Mouse (Mus musculus) G1E (cell line): Measurements from ENCODE around the gene Tinag. TPM values are rescaled to one million over a fixed set of nuclear protein-coding genes. Genes with fewer than 3 reads are reported as not detected.
"Not testable (repeated sequence)": the region's sequence is repeated elsewhere in the genome, so short reads cannot be mapped to it uniquely, and the experiment has no call there.

Experiments
- ATAC-seq: 2 replicates; pipeline ENCODE4 v1.8.0; 2016; ENCODE audit warnings: mild to moderate bottlenecking; ENCODE audit not compliant: insufficient number of reproducible peaks, poor library complexity, low FRiP score, severe bottlenecking; ENCODE audit errors: extremely low read depth
- DNase-seq: peaks from one replicate; pipeline ENCODE4 v3.0.0; 2012; ENCODE audit warnings: low spot score
- H3K27me3 ChIP-seq: 2 replicates; pipeline ENCODE4 v1.6.1; 2012; ENCODE audit warnings: mild to moderate bottlenecking, low read length, inconsistent platforms; ENCODE audit not compliant: insufficient read depth
- H3K36me3 ChIP-seq: replicated peaks from 2 replicates; pipeline ENCODE3; 2012; ENCODE audit warnings: mild to moderate bottlenecking, inconsistent platforms
- H3K4me1 ChIP-seq: 2 replicates; pipeline ENCODE4 v1.6.1; 2012; ENCODE audit warnings: low read depth, low read length, inconsistent platforms, mixed read lengths; ENCODE audit not compliant: insufficient read depth
- H3K4me3 ChIP-seq: 2 replicates; pipeline ENCODE4 v1.5.1; 2012; ENCODE audit warnings: low read depth, mild to moderate bottlenecking, inconsistent platforms, low read length, moderate library complexity, mixed read lengths
- H3K9me3 ChIP-seq: replicated peaks from 2 replicates; pipeline ENCODE4 v1.6.1; 2012; ENCODE audit warnings: inconsistent platforms
- CTCF ChIP-seq: IDR thresholded peaks from 2 replicates; pipeline ENCODE4 v1.5.1; 2012; ENCODE audit warnings: low read depth, low read length, inconsistent platforms, mixed read lengths
- GATA1 ChIP-seq: IDR thresholded peaks from 2 replicates; pipeline ENCODE4 v1.6.1; 2012; ENCODE audit warnings: borderline replicate concordance, low read length, inconsistent platforms, mixed read lengths
- GATA2 ChIP-seq: IDR thresholded peaks from 2 replicates; pipeline ENCODE4 v1.6.1; 2012; ENCODE audit warnings: low read depth, low read length, inconsistent platforms, borderline replicate concordance
- POLR2AphosphoS5 ChIP-seq: IDR thresholded peaks from 2 replicates; pipeline ENCODE4 v1.6.1; 2012; ENCODE audit warnings: low read depth, low read length, inconsistent platforms; ENCODE audit not compliant: insufficient replicate concordance
- TAL1 ChIP-seq: conservative IDR thresholded peaks from 2 replicates; pipeline ENCODE4 v1.6.1; 2012; ENCODE audit warnings: low read depth, low read length, inconsistent platforms, mixed read lengths
- polyA plus RNA-seq: library from polyadenylated mRNA; stranded (reverse); fragments of >175 nt; gene quantifications from 2 replicates; pipeline ENCODE4 v1.2.3, GENCODE M21; 2012
- total RNA-seq, 2 experiments: library from RNA; stranded (forward) in 1 of 2; stranded (reverse) in 1 of 2; fragments of 200-1000 nt in 1 of 2; fragments of >200 nt in 1 of 2; fragmentation: Nextera tagmentation in 1 of 2; gene quantifications; 2 replicates each; pipeline ENCODE4 v1.2.3; 2014 to 2017

Tinag gene
- total RNA-seq (2014; fragmentation: Nextera tagmentation) (not detected in 2 replicates), total RNA-seq (2017) (0.06 and 0.11 TPM in 2 replicates), polyA plus RNA-seq (not detected in 2 replicates)

GRCm38 (mm10) chr9:77045585-77045984 lies at the start of gene Tinag:
TSS of gene Tinag (minus strand) at chr9:77045794.
- Histone ChIP-seq H3K27me3 (no peaks in the 10 kb centered on the region), H3K9me3 (no peaks in the 10 kb centered on the region), H3K36me3 (no peaks in the 10 kb centered on the region), H3K4me3 (no peak within 1 kb of the TSS), H3K4me1 (no peaks in the 10 kb centered on the region)
- DNase-seq (no peak), ATAC-seq (no peak)
- no peak for TF ChIP-seq TAL1
- no peak for TF ChIP-seq POLR2AphosphoS5
- no peak for TF ChIP-seq GATA1
- TF ChIP-seq CTCF: no peak
- no peak for TF ChIP-seq GATA2

GRCm38 (mm10) chr9:77083221-77083620 lies 37.6 kb upstream of the Tinag start:
- ATAC-seq, H3K4me3 ChIP-seq, H3K4me1 ChIP-seq, DNase-seq, H3K27me3 ChIP-seq, H3K36me3 ChIP-seq: not testable (repeated sequence)
- peaks cover 14% of the 10 kb centered on the region for H3K9me3 ChIP-seq

GRCm38 (mm10) chr9:77071676-77072075 lies 26.1 kb upstream of the Tinag start:
- DNase-seq: no peak
- H3K27me3 ChIP-seq: no peaks in the 10 kb centered on the region
- TF ChIP-seq TAL1 (no peak), GATA2 (no peak), CTCF (no peak), GATA1 (no peak), POLR2AphosphoS5 (no peak)

GRCm38 (mm10) chr9:77056611-77057010 lies 11.0 kb upstream of the Tinag start:
- DNase-seq: no peak
- Histone ChIP-seq H3K36me3 (no peaks in the 10 kb centered on the region), H3K4me1 (no peaks in the 10 kb centered on the region), H3K27me3 (no peaks in the 10 kb centered on the region), H3K4me3 (no peak overlapping the region), H3K9me3 (0 out of 2 replicates have a peak, but pooled peaks cover 4% of the 10 kb centered on the region)
- TF ChIP-seq GATA2: no peak
- no peak for TF ChIP-seq POLR2AphosphoS5
- TF ChIP-seq CTCF: no peak
- TF ChIP-seq TAL1: no peak
- no peak for TF ChIP-seq GATA1
- no peak for ATAC-seq

More at GRCm38 (mm10) chr9:77071676-77072075, 26.1 kb upstream of the Tinag start:
- Histone ChIP-seq H3K4me1 (no peaks in the 10 kb centered on the region), H3K9me3 (peaks cover 3% of the 10 kb centered on the region), H3K4me3 (no peak overlapping the region), H3K36me3 (no peaks in the 10 kb centered on the region)
- ATAC-seq: no peak

DNA sequence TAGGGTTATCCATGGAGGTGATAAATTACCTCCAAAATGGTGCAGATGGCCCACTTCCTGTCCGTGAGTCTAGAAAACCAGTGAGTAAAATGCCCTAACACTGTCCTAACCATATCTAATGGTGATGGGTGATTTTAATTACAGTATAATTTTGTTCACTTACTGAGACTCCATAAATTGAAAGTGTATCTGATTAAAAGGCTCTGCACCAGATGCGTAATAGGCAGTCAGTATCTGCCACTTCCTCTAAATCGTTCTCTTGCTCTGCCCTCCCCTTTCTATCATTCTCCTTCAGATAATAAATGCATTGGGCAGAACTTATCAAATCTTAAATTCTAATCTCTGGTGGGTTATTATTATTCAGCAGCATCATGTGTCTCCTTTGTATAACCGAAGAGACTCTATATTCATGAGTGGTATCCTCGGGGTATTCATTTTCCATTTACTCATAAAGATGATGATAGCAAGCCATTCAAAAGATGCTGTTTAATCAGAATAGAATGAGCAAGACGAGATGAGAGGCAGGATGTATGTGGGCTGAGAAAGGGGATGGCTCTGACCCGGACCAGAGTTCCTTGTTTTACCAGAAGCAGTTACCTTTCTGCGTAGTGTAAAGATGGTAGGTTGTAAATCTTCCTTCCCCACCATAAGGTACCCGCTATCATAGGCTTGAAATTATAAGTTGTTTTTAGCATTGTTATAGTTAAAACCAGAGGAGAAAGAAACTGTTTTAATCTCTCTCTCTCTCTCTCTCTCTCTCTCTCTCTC lies 9.0 kb upstream of the Tinag start:
- no peaks in the 10 kb centered on the region for H3K36me3 ChIP-seq
- DNase-seq: no peak
- 0 out of 2 replicates have a peak, but pooled peaks cover 3% of the 10 kb centered on the region for H3K9me3 ChIP-seq
- no peak for TF ChIP-seq TAL1
- no peak for TF ChIP-seq GATA2
- TF ChIP-seq POLR2AphosphoS5: no peak
- no peak for TF ChIP-seq GATA1
- no peak for TF ChIP-seq CTCF
- no peaks in the 10 kb centered on the region for H3K4me1 ChIP-seq
- no peak for ATAC-seq
- no peaks in the 10 kb centered on the region for H3K27me3 ChIP-seq
- H3K4me3 ChIP-seq: no peak overlapping the region

DNA sequence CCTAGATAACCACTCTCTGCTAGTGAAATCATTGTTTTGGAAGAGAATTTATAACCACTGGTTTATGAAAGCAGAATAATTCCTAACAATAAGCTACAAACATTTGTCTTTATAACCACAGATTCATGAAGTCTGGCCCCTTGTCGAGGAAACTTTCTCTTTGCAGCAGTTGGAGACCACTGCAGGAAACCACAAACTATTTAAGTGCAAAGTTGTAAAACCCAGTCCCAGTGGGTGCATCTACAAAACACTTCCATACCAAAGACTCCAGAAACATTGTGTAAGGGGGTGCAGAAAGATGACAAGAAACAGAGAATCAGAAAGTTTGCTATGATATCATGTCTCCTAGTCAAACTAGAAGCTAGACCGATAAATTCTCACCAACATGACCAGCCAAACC lies 5.8 kb upstream of the Tinag start:
- Histone ChIP-seq H3K9me3 (no peaks in the 10 kb centered on the region), H3K4me3 (no peak overlapping the region), H3K4me1 (no peaks in the 10 kb centered on the region), H3K36me3 (no peaks in the 10 kb centered on the region), H3K27me3 (no peaks in the 10 kb centered on the region)
- DNase-seq (no peak), ATAC-seq (no peak)
- TF ChIP-seq POLR2AphosphoS5 (no peak), CTCF (no peak), GATA1 (no peak), TAL1 (no peak), GATA2 (no peak)
